Mouse (Mus musculus) induced T-regulatory cell, adult 2 months (primary cell): ENCODE measurements around the gene Picalm.

Experiments used
- DNase-seq: peaks from one replicate; pipeline ENCODE4 v3.0.0-alpha.2; 2012; ENCODE audit warnings: low read depth

The Picalm gene

DNA sequence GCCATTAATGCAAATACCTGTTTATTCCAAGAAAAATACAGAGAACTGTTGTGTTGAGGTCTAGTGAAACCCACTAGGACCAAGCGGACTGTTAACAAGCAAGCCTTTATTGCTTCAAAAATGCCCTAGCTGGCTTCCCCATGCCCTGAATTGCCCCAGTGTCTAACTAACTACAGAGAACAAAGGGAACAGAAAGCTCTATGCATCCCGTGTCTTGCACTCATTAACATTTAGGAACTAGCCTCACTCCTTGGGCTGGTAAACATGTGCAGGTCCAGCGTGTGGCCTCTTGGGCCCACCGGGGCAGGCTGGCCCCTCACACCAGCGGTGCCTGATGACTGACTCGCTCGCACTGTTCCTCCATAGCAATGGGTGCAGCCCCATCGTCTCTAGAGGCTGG, 86.5 kb downstream of the Picalm start:
- DNase-seq, result no peak

GRCm38 (mm10) chr7:90218122-90218521, 88.1 kb downstream of the Picalm start:
- peak; percentile 60 for DNase-seq

DNA sequence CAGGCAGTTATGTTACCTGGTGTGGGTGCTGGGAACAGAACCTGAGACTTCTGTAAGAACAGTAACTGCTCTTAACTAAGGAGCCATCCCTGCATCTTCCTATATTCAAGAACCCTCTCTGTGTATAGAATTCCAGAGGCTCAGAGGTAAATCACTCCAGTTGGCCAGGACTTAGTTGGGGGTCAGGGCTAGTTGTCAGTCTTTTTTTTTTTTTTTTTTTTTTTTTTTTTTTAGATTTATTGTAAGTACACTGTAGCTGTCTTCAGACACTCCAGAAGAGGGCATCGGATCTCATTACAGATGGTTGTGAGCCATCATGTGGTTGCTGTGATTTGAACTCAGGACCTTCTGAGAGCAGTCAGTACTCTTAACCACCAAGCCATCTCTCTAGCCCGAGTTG, 91.5 kb downstream of the Picalm start:
- no peak for DNase-seq

DNA sequence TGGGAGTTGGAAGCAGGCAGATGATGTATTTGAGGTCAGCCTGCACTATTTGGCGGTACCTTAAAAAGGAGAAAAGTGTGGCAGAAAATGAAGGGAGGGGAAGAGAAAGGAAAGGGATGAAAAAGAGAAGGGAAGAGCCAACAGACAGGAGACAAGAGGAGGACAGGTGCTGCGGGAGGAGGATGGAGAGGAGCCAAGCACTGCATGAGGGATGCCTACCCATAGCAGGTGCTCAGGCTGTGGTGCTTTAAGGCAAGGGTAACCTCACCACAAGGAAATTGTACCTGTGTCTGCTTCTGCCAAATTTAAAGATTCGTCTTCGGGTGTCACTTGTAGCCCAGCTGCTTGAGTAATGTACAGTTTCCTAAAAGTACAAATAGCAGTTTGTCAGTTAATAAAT, 98.1 kb downstream of the Picalm start:
- no peak for DNase-seq

- peak; percentile 69 for DNase-seq
Observed at GRCm38 (mm10) chr7:90228884-90229283, 98.9 kb downstream of the Picalm start.

DNA sequence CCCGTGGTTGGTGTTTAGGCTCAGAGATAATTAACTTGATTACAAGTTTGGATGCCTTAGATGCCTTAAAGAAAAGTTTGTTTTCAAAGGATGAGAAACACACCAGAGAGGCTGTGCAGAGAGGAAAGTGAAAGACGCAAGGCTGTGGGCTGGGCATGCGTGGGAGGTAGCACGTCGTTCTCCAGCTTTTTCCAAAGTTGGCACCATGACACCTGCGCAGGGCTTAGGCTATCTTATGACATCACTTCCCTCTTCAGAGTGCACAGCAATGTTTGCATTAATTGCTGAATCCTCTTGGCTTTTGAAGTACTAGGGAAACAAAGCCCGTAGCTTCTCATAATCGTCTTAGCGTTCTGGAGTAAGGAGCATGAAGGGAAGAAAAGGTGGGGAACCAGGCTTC, 101.4 kb downstream of the Picalm start:
- no peak for DNase-seq

DNA sequence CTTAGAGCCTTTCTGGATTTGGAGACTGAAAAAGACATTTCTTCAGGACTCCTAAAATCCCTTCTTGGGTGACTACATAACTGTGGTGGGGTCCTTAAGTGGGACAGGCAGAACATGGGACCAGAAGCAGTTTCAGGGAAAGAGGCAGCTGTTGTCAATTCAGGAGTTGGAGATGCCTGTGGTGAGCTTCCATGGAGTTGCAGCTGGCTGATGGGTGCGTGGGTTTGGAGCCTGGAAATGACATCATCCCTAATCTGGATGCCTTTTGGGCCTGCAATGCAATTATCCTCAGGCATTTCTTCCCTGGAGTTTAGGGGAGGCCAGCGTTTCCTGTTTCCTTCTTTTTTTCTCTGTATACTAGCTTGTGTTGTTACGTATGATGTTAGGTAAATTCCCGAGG, 103.9 kb downstream of the Picalm start:
- no peak for DNase-seq

- no peak for DNase-seq
Observed at GRCm38 (mm10) chr7:90236289-90236905, 106.4 kb downstream of the Picalm start.

- DNase-seq, result no peak
Observed at GRCm38 (mm10) chr7:90243151-90243550, 113.1 kb downstream of the Picalm start.

GRCm38 (mm10) chr7:90243643-90244042, 113.6 kb downstream of the Picalm start:
- DNase-seq, result no peak

GRCm38 (mm10) chr7:90252946-90253345, 122.9 kb downstream of the Picalm start:
- peak; percentile 26 for DNase-seq

GRCm38 (mm10) chr7:90258701-90259100, 128.7 kb downstream of the Picalm start:
- DNase-seq, result no peak

GRCm38 (mm10) chr7:90259899-90260298, 129.9 kb downstream of the Picalm start:
- DNase-seq, result no peak

DNA sequence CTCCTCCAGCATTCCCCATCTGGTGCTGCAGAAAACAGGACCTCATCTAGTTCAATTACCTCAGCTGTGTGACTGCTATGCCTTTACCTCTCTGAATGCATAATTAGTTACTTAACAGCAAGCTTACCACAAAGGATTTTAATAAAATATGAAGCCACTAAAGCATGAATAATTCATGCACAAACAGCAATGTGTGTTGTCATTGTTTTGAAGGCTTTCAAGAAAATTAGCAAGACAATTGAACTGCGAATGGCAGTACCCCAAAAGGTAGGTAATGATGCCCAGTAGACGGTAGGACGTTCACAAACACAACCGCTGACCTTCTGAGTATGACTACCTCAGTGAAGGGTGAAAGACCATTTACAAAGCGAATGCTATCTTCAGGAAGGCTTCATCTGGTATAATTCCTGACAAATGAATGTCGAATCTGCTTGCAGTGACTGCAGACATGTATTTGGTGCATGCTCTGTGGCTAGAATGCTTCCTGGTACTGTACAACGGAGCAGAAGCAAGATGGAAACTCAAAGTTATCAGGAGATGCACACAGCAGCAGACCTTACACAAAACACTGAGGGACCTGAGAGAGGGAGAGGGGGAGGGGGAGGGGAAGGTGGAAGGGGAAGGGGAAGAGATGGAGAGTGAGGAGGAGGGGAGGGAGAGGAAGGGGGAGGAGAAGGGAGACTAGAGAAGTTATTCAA, 132.0 kb downstream of the Picalm start:
- no peak for DNase-seq
